Mouse (Mus musculus): ENCODE measurements around the gene Serpinb2.

The Serpinb2 gene

DNA sequence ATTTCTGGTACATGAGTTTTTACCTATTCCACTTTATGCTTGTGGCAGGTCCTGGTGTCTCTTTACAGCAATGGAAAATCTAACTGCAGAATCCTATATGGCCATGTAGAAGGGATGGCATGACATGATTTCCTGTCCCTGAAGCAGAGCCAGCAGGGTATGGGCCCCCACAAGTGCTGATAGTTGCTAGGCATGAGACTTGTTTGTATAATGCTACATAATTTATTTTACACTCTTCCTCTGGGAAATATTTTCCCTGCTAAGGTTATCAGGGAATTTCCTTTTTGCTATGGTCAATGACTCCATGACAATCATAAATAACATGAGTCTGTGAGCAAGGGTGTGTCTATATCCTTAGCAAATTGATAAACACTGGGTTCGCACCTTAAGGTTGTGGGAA lies 66.3 kb downstream of the Serpinb2 start:
- ChIA-PET CTCF (no interaction called here), POLR2A (no interaction called here)

GRCm38 (mm10) chr1:107581220-107581619 lies 70.0 kb downstream of the Serpinb2 start:
- POLR2A ChIA-PET: no interaction called here
- CTCF ChIA-PET: no interaction called here

GRCm38 (mm10) chr1:107582900-107583299 lies 71.7 kb downstream of the Serpinb2 start:
- CTCF ChIA-PET: no interaction called here
- POLR2A ChIA-PET: no interaction called here

DNA sequence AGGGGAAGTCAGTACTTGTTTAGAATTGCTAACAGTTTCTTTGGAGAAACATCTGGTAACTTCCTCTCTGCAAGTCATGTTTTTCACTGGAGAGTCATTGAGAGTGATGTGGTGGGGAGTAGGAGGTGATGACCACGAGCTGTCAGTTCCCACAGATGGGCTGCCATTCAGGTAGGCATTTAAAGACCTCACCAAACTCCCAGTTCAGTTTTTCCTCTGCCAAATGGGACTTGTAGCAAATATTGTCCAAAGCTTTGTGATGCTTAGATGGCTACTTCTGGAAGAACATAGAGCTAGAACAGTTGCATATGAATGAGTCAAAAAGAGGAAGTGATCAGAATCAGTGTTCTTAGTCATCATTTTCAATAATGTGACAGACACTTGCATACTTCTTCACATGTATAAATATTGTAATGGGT lies 72.7 kb downstream of the Serpinb2 start:
- CTCF ChIA-PET: interaction anchor here in 1 of 4 experiments (0.6 kb wide), 1 partner anchor 13 kb away, joined by 3 read pairs; no protein-coding TSS in a partner anchor
- POLR2A ChIA-PET: no interaction called here

GRCm38 (mm10) chr1:107584932-107585331 lies 73.7 kb downstream of the Serpinb2 start:
- ChIA-PET CTCF (interaction anchor here in 1 of 4 experiments (0.6 kb wide), 1 partner anchor 12 kb away, joined by 3 read pairs; no protein-coding TSS in a partner anchor), POLR2A (no interaction called here)

Measured in embryonic stem cell, embryonic (primary cell).